Mouse (Mus musculus) midbrain, embryonic 13.5 days (tissue): ENCODE data around the gene Abcc6. TPM values are rescaled to one million over a fixed set of nuclear protein-coding genes. Genes with fewer than 3 reads are reported as not detected.

Source experiments
- ATAC-seq: fragments of 200-750 bp; cut with Nextera tagmentation; 2 replicates; pipeline ENCODE4 v1.8.0; 2017; ENCODE audit warnings: mild to moderate bottlenecking, moderate TSS enrichment, moderate library complexity
- H3K27ac ChIP-seq: fragments of 300-500 bp; sonication (generic); 2 replicates; pipeline ENCODE4 v1.5.1; 2015; ENCODE audit warnings: inconsistent platforms, mild to moderate bottlenecking, moderate library complexity
- H3K27me3 ChIP-seq: fragments of 300-500 bp; sonication (generic); 2 replicates; pipeline ENCODE4 v1.6.1; 2015; ENCODE audit warnings: mild to moderate bottlenecking, inconsistent platforms
- H3K36me3 ChIP-seq: fragments of 300-500 bp; sonication (generic); 2 replicates; pipeline ENCODE4 v1.6.1; 2015; ENCODE audit warnings: mild to moderate bottlenecking, inconsistent platforms
- H3K4me1 ChIP-seq: fragments of 300-500 bp; sonication (generic); replicated peaks from 2 replicates; pipeline ENCODE4 v1.6.1; 2015; ENCODE audit warnings: inconsistent platforms
- H3K4me2 ChIP-seq: fragments of 300-500 bp; sonication (generic); replicated peaks from 2 replicates; pipeline ENCODE4 v1.6.1; 2015; ENCODE audit warnings: moderate library complexity, mild to moderate bottlenecking, inconsistent platforms
- H3K4me3 ChIP-seq: fragments of 300-500 bp; sonication (generic); replicated peaks from 2 replicates; pipeline ENCODE4 v1.5.1; 2015; ENCODE audit warnings: mild to moderate bottlenecking, inconsistent platforms
- H3K9ac ChIP-seq: fragments of 300-500 bp; sonication (generic); replicated peaks from 2 replicates; pipeline ENCODE4 v1.6.1; 2015; ENCODE audit warnings: mild to moderate bottlenecking, inconsistent platforms
- H3K9me3 ChIP-seq: fragments of 300-500 bp; sonication (generic); 2 replicates; pipeline ENCODE4 v1.6.1; 2016; ENCODE audit warnings: mild to moderate bottlenecking, inconsistent platforms
- WGBS: fragments of 180-500 bp; shearing (Covaris S2); methylation state at CpG from one replicate; pipeline ENCODE4 v1.1.7; 2015; 5-methylcytosine and 5-hydroxymethylcytosine counted together
- polyA plus RNA-seq: library from polyadenylated mRNA; unstranded; fragments of >200 nt; fragmentation: Nextera tagmentation; extraction: Ambion mirVana; gene quantifications from 2 replicates; pipeline ENCODE4 v1.2.1, GENCODE M21; 2015

Abcc6 gene
- polyA plus RNA-seq, 1 experiment from 2014 or later: 0.26 TPM

DNA sequence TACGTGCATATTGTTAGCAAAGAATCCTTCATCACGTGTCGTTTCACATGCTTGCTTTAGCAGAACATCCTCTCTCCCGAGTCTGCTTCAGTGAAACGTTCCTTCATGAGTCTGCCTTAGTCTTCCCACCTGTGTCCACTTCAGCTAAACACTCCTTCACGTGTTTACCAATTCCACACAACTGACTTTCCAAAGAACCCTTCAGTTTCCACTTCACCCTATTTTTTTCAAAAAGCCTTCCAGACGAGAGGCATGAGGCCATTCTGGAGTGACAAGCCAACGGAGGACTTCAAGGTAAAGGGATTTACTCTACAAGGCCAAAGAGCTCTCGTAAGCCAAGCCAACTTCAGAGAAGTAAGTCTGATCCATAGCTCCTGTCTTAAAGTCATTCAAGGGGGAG, 4.7 kb downstream of the Abcc6 start:
- no peak overlapping the region for H3K9ac ChIP-seq
- no peaks in the 10 kb centered on the region for H3K4me1 ChIP-seq
- no peaks in the 10 kb centered on the region for H3K36me3 ChIP-seq
- H3K9me3 ChIP-seq: no peaks in the 10 kb centered on the region
- H3K4me2 ChIP-seq: no peak overlapping the region
- WGBS: 77% methylated on average over 9 of the region's 9 CpGs
- no peak overlapping the region for H3K4me3 ChIP-seq
- no peak overlapping the region for H3K27ac ChIP-seq
- H3K27me3 ChIP-seq: peaks cover 3% of the 10 kb centered on the region; the same call in 1 of the 2 replicates
- ATAC-seq: no peak

DNA sequence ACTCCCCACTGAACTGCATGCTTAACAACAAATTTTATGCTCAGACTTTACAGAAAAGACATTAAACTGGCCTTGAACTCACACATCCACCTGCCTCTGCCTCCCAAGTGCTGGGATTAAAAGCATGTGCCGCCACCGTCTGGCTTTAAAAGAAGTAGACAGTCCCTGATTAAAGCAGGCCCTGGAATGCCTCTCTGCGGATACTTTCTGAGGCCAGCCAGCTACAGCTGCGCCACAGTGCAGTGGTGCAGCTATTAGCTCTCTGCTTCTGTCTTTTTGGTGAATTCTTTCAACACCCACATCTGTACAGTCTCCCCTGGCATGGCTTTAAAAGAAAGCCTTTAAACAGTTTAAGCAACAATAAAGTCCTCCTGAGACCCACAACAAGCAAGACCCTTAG, 8.2 kb downstream of the Abcc6 start:
- Histone ChIP-seq H3K4me2 (no peak overlapping the region), H3K4me1 (no peaks in the 10 kb centered on the region), H3K36me3 (no peaks in the 10 kb centered on the region), H3K4me3 (no peak overlapping the region), H3K9me3 (no peaks in the 10 kb centered on the region), H3K9ac (no peak overlapping the region), H3K27me3 (no peaks in the 10 kb centered on the region), H3K27ac (no peak overlapping the region)
- no peak for ATAC-seq
- WGBS: 39% methylated on average over 4 of the region's 4 CpGs

DNA sequence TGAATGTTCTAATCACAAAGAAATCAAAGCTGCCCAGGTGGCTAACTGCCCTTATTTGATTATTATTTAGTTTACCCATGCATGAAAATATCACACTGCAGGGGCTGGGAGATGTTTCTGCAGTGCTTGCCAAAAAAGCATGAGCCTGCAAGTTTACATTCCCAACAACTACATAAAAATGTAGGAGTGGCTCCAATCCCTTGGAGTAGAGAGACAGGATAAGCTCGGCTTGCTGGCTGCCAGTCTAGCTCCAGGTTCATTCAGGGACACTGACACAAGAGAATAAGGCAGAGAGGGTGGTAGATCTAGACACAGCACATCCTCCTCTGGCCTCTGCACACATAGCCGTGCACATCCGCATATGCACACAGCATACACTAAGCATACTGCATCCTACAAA, 10.5 kb downstream of the Abcc6 start:
- no peaks in the 10 kb centered on the region for H3K9me3 ChIP-seq
- no peak for ATAC-seq
- H3K4me2 ChIP-seq: no peak overlapping the region
- no peak overlapping the region for H3K4me3 ChIP-seq
- H3K27ac ChIP-seq: no peak overlapping the region
- WGBS: 75% methylated on average over 3 of the region's 3 CpGs
- no peaks in the 10 kb centered on the region for H3K36me3 ChIP-seq
- no peaks in the 10 kb centered on the region for H3K4me1 ChIP-seq
- H3K9ac ChIP-seq: no peak overlapping the region
- no peaks in the 10 kb centered on the region for H3K27me3 ChIP-seq

DNA sequence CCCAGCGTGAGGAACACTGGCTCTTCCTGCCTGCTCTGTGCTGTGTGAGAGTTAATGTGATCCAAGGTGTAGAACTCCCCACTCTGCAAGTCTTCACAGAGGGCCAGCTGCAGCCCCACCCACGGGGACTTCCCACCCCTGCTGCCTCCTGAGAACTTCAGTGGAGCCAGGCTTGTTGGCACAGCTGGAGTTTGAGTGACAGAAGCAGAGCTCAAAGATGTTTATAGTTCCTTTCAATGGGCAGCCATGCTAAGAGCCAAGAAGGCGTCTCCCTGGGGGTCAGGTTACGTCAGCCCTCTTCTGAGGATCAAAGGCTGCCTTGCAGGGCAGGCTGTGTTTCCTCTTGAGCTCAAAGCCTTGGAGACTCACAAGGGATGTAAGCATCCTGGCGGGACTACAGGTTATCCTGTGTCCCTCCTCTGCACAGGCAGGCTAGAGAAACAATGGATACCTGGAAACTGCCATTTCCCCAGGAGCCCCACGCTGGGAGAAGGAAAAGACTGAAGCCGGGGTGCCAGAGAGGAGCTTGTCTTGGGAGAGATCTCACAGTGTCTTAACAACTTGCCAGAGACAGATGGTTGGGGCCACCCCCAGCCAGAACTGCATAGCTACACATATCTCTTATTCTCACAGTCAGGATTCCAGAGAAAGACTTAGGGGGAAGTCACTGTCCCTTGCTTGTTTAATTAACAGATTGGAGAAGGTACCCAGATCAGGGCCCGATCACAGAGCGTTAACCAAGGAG, 16.7 kb downstream of the Abcc6 start:
- peaks cover 13% of the 10 kb centered on the region for H3K4me1 ChIP-seq
- no peak overlapping the region; the same call in 1 of the 2 replicates for H3K9ac ChIP-seq
- ATAC-seq: peak; percentile 67
- H3K4me2 ChIP-seq: no peak overlapping the region
- H3K4me3 ChIP-seq: no peak overlapping the region
- no peaks in the 10 kb centered on the region for H3K36me3 ChIP-seq
- H3K27ac ChIP-seq: peak overlapping the region; percentile 27; the same call in 1 of the 2 replicates
- no peaks in the 10 kb centered on the region for H3K27me3 ChIP-seq
- 11% methylated on average over 9 of the region's 9 CpGs for WGBS
- no peaks in the 10 kb centered on the region for H3K9me3 ChIP-seq

DNA sequence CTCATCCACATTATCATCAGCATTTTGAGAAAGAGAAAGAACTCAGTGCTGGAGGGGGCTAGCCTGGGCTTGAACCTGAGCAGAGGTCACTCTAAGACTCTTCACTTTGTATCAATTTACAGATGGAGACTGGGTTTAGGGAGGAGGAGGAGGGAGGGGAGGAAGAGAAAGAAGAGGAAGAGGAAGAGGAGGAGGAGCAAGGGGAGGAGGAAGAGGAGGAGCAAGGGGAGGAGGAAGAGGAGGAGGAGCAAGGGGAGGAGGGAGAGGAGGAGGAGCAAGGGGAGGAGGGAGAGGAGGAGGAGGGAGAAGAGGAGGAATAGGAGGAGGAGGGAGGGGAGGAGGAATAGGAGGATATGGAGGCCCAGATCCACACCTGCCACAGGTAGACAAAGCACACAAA, 18.0 kb downstream of the Abcc6 start:
- no peak overlapping the region for H3K4me3 ChIP-seq
- H3K27me3 ChIP-seq: 0 out of 2 replicates have a peak, but pooled peaks cover 3% of the 10 kb centered on the region
- H3K9me3 ChIP-seq: no peaks in the 10 kb centered on the region
- no peaks in the 10 kb centered on the region for H3K36me3 ChIP-seq
- H3K4me1 ChIP-seq: peaks cover 13% of the 10 kb centered on the region
- no peak overlapping the region for H3K4me2 ChIP-seq
- ATAC-seq: no peak
- H3K9ac ChIP-seq: no peak overlapping the region
- no peak overlapping the region for H3K27ac ChIP-seq

DNA sequence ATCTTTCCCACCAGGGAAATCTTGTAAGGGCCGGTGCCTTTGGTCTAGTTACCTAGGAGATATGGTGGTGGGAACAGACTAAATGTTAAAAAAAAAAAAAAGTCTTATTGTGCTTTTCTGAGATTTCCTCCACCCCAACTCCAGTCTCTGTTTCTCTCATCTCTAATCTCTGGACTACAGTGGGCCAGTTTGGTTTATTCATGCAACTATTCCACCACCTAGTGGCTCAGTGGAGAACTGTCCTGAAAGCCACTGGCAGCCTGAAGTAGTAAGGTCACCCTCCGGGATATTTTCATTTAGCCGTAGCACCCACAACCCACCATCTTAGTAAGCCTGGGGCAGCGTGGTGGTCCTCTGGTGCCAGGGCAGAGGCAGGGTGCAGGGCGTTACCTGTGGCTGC, 20.5 kb downstream of the Abcc6 start:
- Histone ChIP-seq H3K36me3 (no peaks in the 10 kb centered on the region), H3K27me3 (0 out of 2 replicates have a peak, but pooled peaks cover 3% of the 10 kb centered on the region), H3K4me1 (peaks cover 13% of the 10 kb centered on the region), H3K9me3 (no peaks in the 10 kb centered on the region), H3K4me3 (no peak overlapping the region), H3K27ac (no peak overlapping the region), H3K9ac (no peak overlapping the region), H3K4me2 (no peak overlapping the region)
- WGBS: 18% methylated on average over 5 of the region's 5 CpGs
- no peak for ATAC-seq

DNA sequence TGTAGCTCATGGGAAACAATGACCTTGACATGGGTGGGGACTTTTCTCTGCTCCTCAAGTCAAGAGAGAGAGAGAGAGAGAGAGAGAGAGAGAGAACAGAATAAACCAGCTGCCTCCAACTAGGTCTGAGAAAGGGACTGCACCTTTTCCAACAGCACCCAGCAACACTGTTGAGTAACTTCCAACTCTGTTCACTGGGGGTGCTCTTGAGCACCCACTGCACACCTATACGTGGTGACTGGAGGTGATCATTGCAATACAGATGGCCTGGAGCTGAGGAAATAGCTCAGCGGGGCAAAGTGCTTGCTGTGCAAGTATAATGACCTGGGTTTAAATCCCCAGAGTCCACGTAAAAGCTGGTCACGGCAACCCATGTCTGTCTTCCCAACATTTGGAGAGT, 27.4 kb downstream of the Abcc6 start:
- no peaks in the 10 kb centered on the region for H3K36me3 ChIP-seq
- whole genome bisulfite sequencing: 60% methylated on average over 4 of the region's 4 CpGs
- ATAC-seq: no peak

DNA sequence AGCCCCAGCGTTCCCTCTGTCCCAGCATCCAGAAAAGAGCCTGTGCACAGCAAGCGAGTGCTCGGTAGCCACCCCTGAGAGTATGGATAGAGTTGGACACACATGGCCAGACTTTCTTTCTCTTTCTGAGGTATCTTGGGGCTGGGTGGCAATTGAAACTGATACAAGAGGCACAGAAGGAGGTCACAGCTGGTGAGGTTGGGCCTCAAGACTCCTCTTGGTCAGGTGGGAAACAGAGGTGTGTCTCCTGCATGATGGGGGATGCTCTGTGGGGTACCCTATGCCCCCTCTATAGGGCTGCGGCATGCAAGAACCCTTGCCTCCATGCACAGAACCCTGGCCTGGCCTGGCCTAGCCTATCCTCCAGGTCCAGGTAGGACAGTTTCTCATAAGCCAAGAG, 29.5 kb downstream of the Abcc6 start:
- Histone ChIP-seq H3K4me1 (no peaks in the 10 kb centered on the region), H3K27ac (no peak overlapping the region), H3K9me3 (no peaks in the 10 kb centered on the region), H3K36me3 (no peaks in the 10 kb centered on the region), H3K9ac (no peak overlapping the region), H3K4me3 (no peak overlapping the region), H3K4me2 (no peak overlapping the region), H3K27me3 (no peaks in the 10 kb centered on the region)
- ATAC-seq: no peak
- WGBS: 90% methylated on average over 4 of the region's 4 CpGs

More for the DNA sequence above, 27.4 kb downstream of the Abcc6 start:
- Histone ChIP-seq H3K4me3 (no peak overlapping the region), H3K27ac (no peak overlapping the region), H3K9ac (no peak overlapping the region), H3K4me1 (no peaks in the 10 kb centered on the region), H3K27me3 (no peaks in the 10 kb centered on the region), H3K4me2 (no peak overlapping the region), H3K9me3 (no peaks in the 10 kb centered on the region)

DNA sequence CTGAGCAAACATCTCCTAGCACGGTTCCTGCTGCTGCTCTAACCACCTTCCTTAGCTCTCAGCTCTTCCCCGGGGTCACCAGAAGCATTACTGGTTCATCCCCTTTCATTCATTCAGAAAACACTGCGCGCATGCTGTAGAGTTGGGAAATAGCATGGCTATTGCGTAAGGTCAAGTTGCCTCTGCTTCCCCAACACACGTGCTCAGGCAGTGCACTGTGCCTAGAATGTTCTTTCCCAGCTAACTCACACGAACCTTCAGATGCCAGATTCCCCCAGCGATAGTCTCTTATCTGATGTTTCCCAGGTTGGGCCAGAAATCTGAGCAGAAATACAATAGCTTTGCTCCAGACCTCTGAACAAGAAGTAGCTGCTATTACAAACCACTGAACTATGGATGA, 37.6 kb downstream of the Abcc6 start:
- 92% methylated on average over 8 of the region's 8 CpGs for WGBS
- Histone ChIP-seq H3K9me3 (no peaks in the 10 kb centered on the region), H3K4me2 (no peak overlapping the region), H3K9ac (no peak overlapping the region), H3K4me1 (no peaks in the 10 kb centered on the region), H3K4me3 (no peak overlapping the region), H3K27ac (no peak overlapping the region), H3K27me3 (no peaks in the 10 kb centered on the region), H3K36me3 (no peaks in the 10 kb centered on the region)
- ATAC-seq: no peak

DNA sequence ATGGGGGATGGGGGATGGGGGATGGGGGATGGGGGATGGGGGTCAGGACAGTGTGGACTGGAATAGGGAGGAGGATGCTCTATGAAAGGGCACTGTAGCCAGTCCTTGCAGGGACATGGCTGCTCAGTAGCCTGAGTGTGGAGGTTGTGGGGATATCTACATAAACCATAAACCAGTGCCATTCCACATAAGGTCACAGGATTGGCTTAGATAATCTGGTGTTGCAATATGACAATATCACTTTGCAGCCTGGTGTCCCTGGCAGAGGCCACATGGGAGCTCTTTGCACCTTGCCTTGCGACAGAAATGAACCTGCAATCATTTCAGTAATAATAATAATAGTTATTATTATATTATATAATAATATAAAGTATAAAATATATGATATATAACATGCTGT, 41.8 kb downstream of the Abcc6 start:
- WGBS: 90% methylated on average over 1 of the region's 1 CpGs
- H3K27me3 ChIP-seq: no peaks in the 10 kb centered on the region
- ATAC-seq: no peak
- no peaks in the 10 kb centered on the region for H3K4me1 ChIP-seq
- H3K36me3 ChIP-seq: no peaks in the 10 kb centered on the region
- no peak overlapping the region for H3K4me2 ChIP-seq
- H3K9ac ChIP-seq: no peak overlapping the region
- no peaks in the 10 kb centered on the region for H3K9me3 ChIP-seq
- H3K27ac ChIP-seq: no peak overlapping the region
- no peak overlapping the region for H3K4me3 ChIP-seq

DNA sequence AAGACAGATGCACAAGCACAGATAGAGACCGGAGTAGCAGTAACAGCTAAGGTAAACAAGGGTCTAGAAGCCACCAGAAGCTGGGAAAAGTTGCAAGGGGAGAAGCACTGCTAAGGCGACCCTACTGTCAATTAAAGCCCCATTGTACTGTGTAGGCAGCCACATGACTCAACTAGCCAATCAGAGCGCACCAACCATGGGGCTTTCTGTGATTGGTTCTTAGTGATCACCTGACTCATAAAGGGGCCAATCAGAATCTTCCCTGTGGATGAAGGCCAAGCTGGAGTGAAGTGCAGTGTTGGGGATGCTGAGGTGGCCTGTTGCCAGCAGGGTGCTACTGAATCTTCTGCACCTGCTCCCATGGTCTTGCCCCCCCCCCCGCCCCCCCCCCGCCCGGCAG, 43.2 kb downstream of the Abcc6 start:
- 53% methylated on average over 6 of the region's 6 CpGs for WGBS

DNA sequence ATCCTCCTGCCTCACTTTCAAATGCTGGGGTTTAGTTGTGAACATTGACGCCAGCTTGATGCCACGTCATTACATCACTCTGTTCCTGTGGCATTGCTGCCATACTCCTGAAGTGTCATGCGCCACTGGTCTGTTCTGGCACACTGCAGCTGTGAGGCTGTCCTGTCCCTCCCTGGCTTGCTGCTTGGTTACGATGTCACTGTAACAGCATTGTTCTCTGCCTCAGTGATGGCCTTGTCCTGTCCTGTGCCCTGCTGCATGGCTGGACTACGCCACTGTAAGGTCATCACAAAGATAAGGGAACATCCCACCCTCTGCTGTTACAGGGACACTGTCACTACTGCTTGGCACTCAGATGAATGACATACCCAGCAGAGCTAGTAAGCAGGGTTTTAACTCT, 48.5 kb downstream of the Abcc6 start:
- no peak overlapping the region for H3K4me2 ChIP-seq
- H3K9me3 ChIP-seq: no peaks in the 10 kb centered on the region
- no peak overlapping the region for H3K27ac ChIP-seq
- no peak overlapping the region for H3K4me3 ChIP-seq
- H3K36me3 ChIP-seq: no peaks in the 10 kb centered on the region
- H3K4me1 ChIP-seq: no peaks in the 10 kb centered on the region
- no peak for ATAC-seq
- 87% methylated on average over 5 of the region's 5 CpGs for WGBS
- no peak overlapping the region for H3K9ac ChIP-seq
- H3K27me3 ChIP-seq: no peaks in the 10 kb centered on the region

More for the DNA sequence above, 43.2 kb downstream of the Abcc6 start:
- Histone ChIP-seq H3K27ac (no peak overlapping the region), H3K4me2 (no peak overlapping the region), H3K9ac (no peak overlapping the region), H3K4me3 (no peak overlapping the region), H3K27me3 (no peaks in the 10 kb centered on the region), H3K9me3 (no peaks in the 10 kb centered on the region), H3K36me3 (no peaks in the 10 kb centered on the region), H3K4me1 (no peaks in the 10 kb centered on the region)
- no peak for ATAC-seq

DNA sequence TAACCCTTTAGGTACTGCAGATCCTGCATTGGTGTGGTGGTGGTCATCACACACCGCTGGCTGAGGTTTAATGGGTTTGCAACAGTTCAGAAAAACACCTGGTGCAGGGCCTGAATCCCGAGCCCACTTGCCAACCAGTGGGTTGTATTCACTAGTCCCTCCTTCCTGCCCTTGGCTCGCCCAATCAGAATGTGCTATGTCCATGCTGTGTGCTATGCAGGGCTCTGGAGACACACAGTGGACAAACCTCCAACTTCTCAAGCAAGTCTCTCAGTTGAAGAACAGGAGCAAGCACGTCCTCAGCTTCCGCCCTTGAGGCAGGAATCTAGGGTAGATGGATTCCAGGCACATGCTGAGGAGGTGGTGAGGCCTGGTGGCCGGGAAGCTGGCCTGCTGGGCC, 55.6 kb downstream of the Abcc6 start:
- 78% methylated on average over 6 of the region's 6 CpGs for WGBS
- no peak for ATAC-seq

More for the DNA sequence above, 55.6 kb downstream of the Abcc6 start:
- H3K27ac ChIP-seq: no peak overlapping the region
- H3K9ac ChIP-seq: no peak overlapping the region
- no peaks in the 10 kb centered on the region for H3K27me3 ChIP-seq
- no peak overlapping the region for H3K4me2 ChIP-seq
- no peaks in the 10 kb centered on the region for H3K9me3 ChIP-seq
- H3K36me3 ChIP-seq: no peaks in the 10 kb centered on the region
- no peaks in the 10 kb centered on the region for H3K4me1 ChIP-seq
- no peak overlapping the region for H3K4me3 ChIP-seq
